Mouse (Mus musculus): ENCODE data around the gene Rad52. TPM values are rescaled to one million over a fixed set of nuclear protein-coding genes. Genes with fewer than 3 reads are reported as not detected.

Gene Rad52
- polyA plus RNA-seq, 1 experiment, result 2.1 TPM

DNA sequence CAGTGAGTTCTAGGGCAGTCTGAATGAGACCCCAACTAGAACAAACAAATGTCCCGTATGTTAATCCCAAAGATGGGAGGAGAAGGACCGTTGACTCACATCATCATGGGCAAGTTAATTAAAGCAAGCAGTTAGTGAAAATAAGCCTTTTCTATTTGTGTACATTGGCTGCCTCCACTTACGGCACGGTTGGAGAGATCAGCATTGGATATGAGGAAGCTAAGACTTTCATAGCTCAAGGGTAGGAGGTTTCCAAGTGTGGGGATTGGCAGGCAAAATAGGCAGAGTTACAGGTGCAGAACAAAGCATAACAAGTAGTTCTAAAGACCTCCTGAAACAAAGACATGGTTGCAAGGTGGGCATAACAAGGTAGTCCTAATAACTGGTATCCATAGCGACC is 3.0 kb downstream of the Rad52 start:
- H3K4me1 ChIP-seq (ENCODE audit: control insufficient read depth), result peaks cover 26% of the 10 kb centered on the region
- no peak overlapping the region for H3K4me3 ChIP-seq (replicated peaks)
- no peak for TF ChIP-seq TAL1 (IDR thresholded peaks at IDR 0.05; ENCODE audit: low read length)
- H3K36me3 ChIP-seq (ENCODE audit: control insufficient read depth), result peaks cover 47% of the 10 kb centered on the region
- no peaks in the 10 kb centered on the region for H3K9me3 ChIP-seq (ENCODE audit: control insufficient read depth, low read length)
- H3K27me3 ChIP-seq (ENCODE audit: control insufficient read depth), result no peaks in the 10 kb centered on the region

- H3K9me3 ChIP-seq (ENCODE audit: control insufficient read depth, low read length), result no peaks in the 10 kb centered on the region
- no peak overlapping the region for H3K4me3 ChIP-seq (replicated peaks)
- TF ChIP-seq GATA1 (IDR thresholded peaks at IDR 0.05; ENCODE audit: low read length), result no peak
- TF ChIP-seq TAL1 (IDR thresholded peaks at IDR 0.05; ENCODE audit: low read length), result no peak
- no peaks in the 10 kb centered on the region for H3K27me3 ChIP-seq (ENCODE audit: control insufficient read depth)
- peaks cover 2% of the 10 kb centered on the region for H3K4me1 ChIP-seq (ENCODE audit: control insufficient read depth)
- peaks cover 79% of the 10 kb centered on the region for H3K36me3 ChIP-seq (ENCODE audit: control insufficient read depth)
Observed at GRCm38 (mm10) chr6:119912046-119912445, 9.5 kb downstream of the Rad52 start.

DNA sequence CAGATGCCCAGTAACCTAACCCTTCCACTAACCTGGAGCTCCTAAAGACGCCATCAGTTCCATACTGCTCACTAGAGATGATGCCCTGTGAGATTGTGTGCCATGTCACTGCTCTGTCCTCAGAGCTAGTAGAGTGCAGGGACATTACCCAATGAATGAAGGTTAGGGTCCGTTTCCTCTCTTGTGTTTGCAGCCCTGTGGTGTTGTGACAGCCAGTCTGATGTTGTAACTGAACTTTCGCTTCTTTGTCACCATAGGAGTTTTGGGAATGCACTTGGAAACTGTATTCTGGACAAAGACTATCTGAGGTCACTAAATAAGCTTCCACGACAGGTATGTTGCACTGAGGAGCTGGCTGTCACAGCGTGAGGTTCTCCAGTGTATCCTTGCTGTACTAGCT is 13.2 kb downstream of the Rad52 start:
- Histone ChIP-seq H3K4me1 (ENCODE audit: control insufficient read depth) (peaks cover 2% of the 10 kb centered on the region), H3K36me3 (ENCODE audit: control insufficient read depth) (peaks cover 90% of the 10 kb centered on the region), H3K27me3 (ENCODE audit: control insufficient read depth) (no peaks in the 10 kb centered on the region), H3K9me3 (ENCODE audit: control insufficient read depth, low read length) (no peaks in the 10 kb centered on the region), H3K4me3 (replicated peaks) (no peak overlapping the region)
- no peak for TF ChIP-seq TAL1 (IDR thresholded peaks at IDR 0.05; ENCODE audit: low read length)

DNA sequence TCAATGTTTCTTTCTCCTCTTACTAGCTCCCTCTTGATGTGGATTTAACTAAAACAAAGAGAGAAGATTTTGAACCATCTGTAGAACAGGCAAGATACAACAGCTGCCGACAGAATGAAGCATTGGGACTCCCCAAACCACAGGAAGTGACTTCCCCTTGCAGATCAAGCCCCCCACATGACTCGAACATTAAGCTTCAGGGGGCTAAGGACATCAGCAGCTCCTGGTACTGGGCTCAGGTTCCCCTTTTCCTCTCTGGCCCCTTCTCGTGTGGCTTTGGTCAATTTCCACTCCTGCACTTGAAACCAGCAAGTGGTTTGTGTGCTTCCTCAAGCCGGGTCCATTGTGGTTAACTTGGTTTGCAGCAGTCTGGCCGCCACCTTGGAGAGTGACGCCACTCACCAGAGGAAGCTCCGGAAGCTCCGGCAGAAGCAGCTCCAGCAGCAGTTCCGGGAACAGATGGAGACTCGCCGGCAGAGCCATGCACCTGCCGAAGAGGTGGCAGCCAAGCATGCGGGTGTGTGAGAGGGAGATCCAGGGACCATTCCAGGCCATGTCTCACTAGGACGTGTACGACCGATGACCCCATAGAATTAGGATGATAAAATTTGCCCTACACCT is 16.2 kb downstream of the Rad52 start:
- Histone ChIP-seq H3K9me3 (ENCODE audit: control insufficient read depth, low read length) (no peaks in the 10 kb centered on the region), H3K27me3 (ENCODE audit: control insufficient read depth) (no peaks in the 10 kb centered on the region), H3K4me1 (ENCODE audit: control insufficient read depth) (no peaks in the 10 kb centered on the region), H3K36me3 (ENCODE audit: control insufficient read depth) (peaks cover 91% of the 10 kb centered on the region), H3K4me3 (replicated peaks) (no peak overlapping the region)
- TF ChIP-seq GATA1 (IDR thresholded peaks at IDR 0.05; ENCODE audit: low read length) (no peak), TAL1 (IDR thresholded peaks at IDR 0.05; ENCODE audit: low read length) (no peak)

DNA sequence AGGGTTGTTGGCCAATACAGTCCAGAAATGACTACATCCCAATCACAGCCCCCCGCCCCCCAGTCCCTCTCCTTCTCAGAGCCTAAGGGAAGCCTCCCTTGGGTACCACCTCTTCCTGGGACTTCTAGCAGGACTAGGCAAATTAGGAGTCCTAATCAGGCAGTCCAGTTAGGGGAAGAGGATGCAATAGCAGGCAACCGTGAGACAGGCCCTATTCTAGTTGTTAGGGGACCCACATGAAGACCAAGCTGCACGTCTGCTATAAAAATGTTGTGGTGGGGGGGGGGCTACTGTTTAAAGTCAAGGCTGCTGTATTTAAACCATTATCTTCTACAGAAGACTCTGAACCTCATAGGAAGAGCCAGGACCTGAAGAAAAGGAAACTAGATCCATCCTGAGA is 19.6 kb downstream of the Rad52 start:
- Histone ChIP-seq H3K36me3 (ENCODE audit: control insufficient read depth) (peaks cover 95% of the 10 kb centered on the region), H3K9me3 (ENCODE audit: control insufficient read depth, low read length) (no peaks in the 10 kb centered on the region), H3K4me1 (ENCODE audit: control insufficient read depth) (no peaks in the 10 kb centered on the region), H3K27me3 (ENCODE audit: control insufficient read depth) (no peaks in the 10 kb centered on the region), H3K4me3 (replicated peaks) (no peak overlapping the region)
- TF ChIP-seq TAL1 (IDR thresholded peaks at IDR 0.05; ENCODE audit: low read length) (no peak), GATA1 (IDR thresholded peaks at IDR 0.05; ENCODE audit: low read length) (no peak)

DNA sequence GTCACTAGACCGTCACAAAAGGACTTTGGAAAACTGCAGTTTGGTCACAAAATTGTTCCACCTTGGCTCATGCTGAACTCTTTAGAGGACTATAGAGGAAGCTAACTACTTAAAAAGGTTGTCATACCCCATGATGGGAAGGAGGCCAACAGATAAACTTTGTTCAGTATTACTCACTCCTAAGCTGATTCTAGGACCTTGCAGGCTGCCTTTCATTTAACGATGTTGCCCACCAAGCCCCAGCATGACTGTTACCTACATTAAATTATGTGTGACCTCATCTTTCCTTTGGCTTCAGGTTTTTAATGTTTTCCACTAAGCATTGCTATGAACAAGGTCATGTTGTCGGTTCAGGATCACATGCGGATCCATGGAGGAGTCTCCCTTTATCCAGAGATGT is 20.0 kb downstream of the Rad52 start:
- Histone ChIP-seq H3K36me3 (ENCODE audit: control insufficient read depth) (peaks cover 96% of the 10 kb centered on the region), H3K4me1 (ENCODE audit: control insufficient read depth) (no peaks in the 10 kb centered on the region), H3K9me3 (ENCODE audit: control insufficient read depth, low read length) (no peaks in the 10 kb centered on the region), H3K4me3 (replicated peaks) (no peak overlapping the region), H3K27me3 (ENCODE audit: control insufficient read depth) (no peaks in the 10 kb centered on the region)
- TF ChIP-seq TAL1 (IDR thresholded peaks at IDR 0.05; ENCODE audit: low read length) (no peak), GATA1 (IDR thresholded peaks at IDR 0.05; ENCODE audit: low read length) (no peak)

DNA sequence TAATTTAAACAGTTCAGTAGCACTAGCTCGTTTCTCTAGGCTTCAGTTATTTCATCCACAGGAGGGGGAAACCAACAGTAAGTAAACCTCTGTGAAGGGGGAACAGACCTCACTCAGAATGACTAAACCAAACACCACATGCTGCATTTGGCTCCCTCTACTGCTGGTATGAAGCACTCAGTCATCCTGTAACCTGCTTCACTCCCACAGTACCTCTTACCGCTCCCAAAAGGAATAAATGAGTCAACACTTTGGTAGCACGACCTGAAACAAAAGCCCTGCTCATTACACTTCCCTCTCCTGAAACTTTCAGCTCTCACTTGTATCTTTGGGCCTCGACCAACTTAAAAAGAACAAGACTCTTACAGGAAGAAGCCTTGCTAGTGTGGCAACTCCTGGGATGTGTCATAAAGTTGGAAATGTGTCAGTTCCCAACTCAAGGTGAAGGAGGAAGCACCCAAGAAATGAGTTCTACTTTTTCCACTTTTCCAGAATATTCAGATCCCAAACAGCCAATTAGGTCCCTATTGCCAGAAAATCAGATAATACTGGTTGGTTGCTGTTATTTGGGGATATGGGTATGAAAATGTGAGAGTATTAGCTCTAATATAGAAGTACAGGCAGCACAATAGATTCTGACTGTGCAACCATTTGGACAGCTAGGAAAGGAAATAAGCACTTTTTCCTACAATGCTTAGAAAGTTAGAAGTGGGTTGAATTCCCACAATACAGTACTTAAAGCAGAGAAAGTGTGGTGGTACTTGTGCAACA is 21.9 kb downstream of the Rad52 start:
- peaks cover 98% of the 10 kb centered on the region for H3K36me3 ChIP-seq (ENCODE audit: control insufficient read depth)
- no peaks in the 10 kb centered on the region for H3K9me3 ChIP-seq (ENCODE audit: control insufficient read depth, low read length)
- no peaks in the 10 kb centered on the region for H3K4me1 ChIP-seq (ENCODE audit: control insufficient read depth)
- no peak overlapping the region for H3K4me3 ChIP-seq (replicated peaks)
- no peaks in the 10 kb centered on the region for H3K27me3 ChIP-seq (ENCODE audit: control insufficient read depth)
- TF ChIP-seq GATA1 (IDR thresholded peaks at IDR 0.05; ENCODE audit: low read length), result no peak
- TF ChIP-seq TAL1 (IDR thresholded peaks at IDR 0.05; ENCODE audit: low read length), result no peak

Other genes with a start within 250 kb of the Rad52 start
- gene Erc1, start 54.5 kb upstream of the Rad52 start, polyA plus RNA-seq (2012), result 0.15 and 0.17 TPM in 2 replicates
- 3.1 and 4.3 TPM in 2 replicates for gene Wnk1, start 136.0 kb downstream of the Rad52 start, polyA plus RNA-seq (2012)
- gene Ninj2, start 190.7 kb downstream of the Rad52 start, polyA plus RNA-seq (2012), result not detected in 2 replicates